ENCODE assay signal across 25 mouse cellular contexts in genomic region chr2:102923682-102924081, GRCm38 (mm10). TPM values are rescaled to one million over a fixed set of nuclear protein-coding genes. Genes with fewer than 3 reads are reported as not detected.
A peak's percentile ranks its signal among the peaks of the same experiment; 100 is the strongest.
DNase-seq lines count a peak whose midpoint lies in the region; ATAC-seq and TF ChIP-seq lines count a peak whose summit lies in the region.
"Had no signal": no experiment of that assay in that cellular context is flagged by ENCODE, and none has a peak within 500 bp of the region (broad histone marks: within the 10 kb centered on the region; RNA-seq: fewer than 3 reads in every experiment).

No protein-coding gene starts in this region.

- no peak overlapping the region for H3K4me2 ChIP-seq in limb, embryonic 14.5 days (replicated peaks; ENCODE audit: low read depth, low read length, severe bottlenecking)
- no peak overlapping the region for H3K4me2 ChIP-seq in lung, embryonic 16.5 days (ENCODE audit: low read depth, low read length)
- H3K4me2 ChIP-seq in kidney, embryonic 16.5 days (replicated peaks; ENCODE audit: low read depth, low read length), result no peak overlapping the region
- H3K4me2 ChIP-seq: forebrain, embryonic 13.5 days; heart, embryonic 13.5 days; hindbrain, embryonic 14.5 days had no signal

- no peak for TF ChIP-seq POLR2A in limb, embryonic 14.5 days (IDR thresholded peaks at IDR 0.05; ENCODE audit: borderline replicate concordance, extremely low read depth, insufficient read depth, insufficient read length)
- no peak for TF ChIP-seq POLR2A in testis, adult 2 months (IDR thresholded peaks at IDR 0.05; ENCODE audit: control insufficient read depth, low read depth, low read length)

- 80% methylated on average over 3 of the region's 3 CpGs for WGBS in limb, embryonic 14.5 days
- WGBS in limb, embryonic 10.5 days, result 78% methylated on average over 3 of the region's 3 CpGs
- 33% methylated on average over 3 of the region's 3 CpGs for WGBS in lung, embryonic 16.5 days
- WGBS in kidney, embryonic 16.5 days, result 67% methylated on average over 3 of the region's 3 CpGs

- H3K9ac ChIP-seq in limb, embryonic 14.5 days (ENCODE audit: low read depth, low read length, severe bottlenecking), result no peak overlapping the region
- no peak overlapping the region for H3K9ac ChIP-seq in lung, embryonic 16.5 days (ENCODE audit: low read length)
- no peak overlapping the region for H3K9ac ChIP-seq in kidney, embryonic 16.5 days (replicated peaks; ENCODE audit: low read length)
- H3K9ac ChIP-seq: forebrain, embryonic 13.5 days; heart, embryonic 13.5 days; hindbrain, embryonic 14.5 days had no signal

- H3K27ac ChIP-seq in limb, embryonic 14.5 days (replicated peaks; ENCODE audit: low read depth, low read length), result no peak overlapping the region
- no peak overlapping the region for H3K27ac ChIP-seq in limb, embryonic 10.5 days
- H3K27ac ChIP-seq in lung, embryonic 16.5 days (ENCODE audit: low read length), result peak overlapping the region; percentile 50
- no peak overlapping the region for H3K27ac ChIP-seq in testis, adult 2 months (ENCODE audit: control insufficient read depth, insufficient read depth, low read depth, low read length)
- H3K27ac ChIP-seq in kidney, embryonic 16.5 days (ENCODE audit: low read length), result no peak overlapping the region
- H3K27ac ChIP-seq: forebrain, embryonic 10.5 days; forebrain, embryonic 13.5 days; heart, adult 2 months; heart, embryonic 10.5 days; heart, embryonic 13.5 days; hindbrain, embryonic 14.5 days had no signal

- TF ChIP-seq CTCF in testis, adult 2 months (IDR thresholded peaks at IDR 0.05; ENCODE audit: control insufficient read depth, insufficient read depth, insufficient replicate concordance, low read depth, low read length), result no peak

- H3K27me3 ChIP-seq in limb, embryonic 14.5 days (ENCODE audit: control insufficient read depth, insufficient read depth, low read length), result no peaks in the 10 kb centered on the region
- H3K27me3 ChIP-seq in limb, embryonic 10.5 days (ENCODE audit: low read depth, poor library complexity, severe bottlenecking), result no peaks in the 10 kb centered on the region
- H3K27me3 ChIP-seq in lung, embryonic 16.5 days (ENCODE audit: control insufficient read depth, insufficient read depth, low read depth, low read length), result no peaks in the 10 kb centered on the region
- H3K27me3 ChIP-seq in testis, adult 2 months (ENCODE audit: control insufficient read depth, insufficient read depth, low read length), result no peaks in the 10 kb centered on the region
- no peaks in the 10 kb centered on the region for H3K27me3 ChIP-seq in kidney, embryonic 16.5 days (ENCODE audit: insufficient read depth, low read length)
- H3K27me3 ChIP-seq: forebrain, embryonic 13.5 days had no signal

- no peaks in the 10 kb centered on the region for H3K36me3 ChIP-seq in limb, embryonic 14.5 days (ENCODE audit: control insufficient read depth, insufficient read depth, low read length)
- H3K36me3 ChIP-seq in limb, embryonic 10.5 days, result no peaks in the 10 kb centered on the region
- H3K36me3 ChIP-seq in lung, embryonic 16.5 days (ENCODE audit: control insufficient read depth, insufficient read depth, low read length), result no peaks in the 10 kb centered on the region
- no peaks in the 10 kb centered on the region for H3K36me3 ChIP-seq in testis, adult 2 months (ENCODE audit: control insufficient read depth, insufficient read depth, low read length)
- no peaks in the 10 kb centered on the region for H3K36me3 ChIP-seq in kidney, embryonic 16.5 days (ENCODE audit: insufficient read depth, low read length)
- H3K36me3 ChIP-seq: forebrain, embryonic 10.5 days; G1E; heart, embryonic 10.5 days; heart, embryonic 13.5 days had no signal

- no peak for ATAC-seq in limb, embryonic 14.5 days (ENCODE audit: low FRiP score, low read depth)
- ATAC-seq in lung, embryonic 16.5 days (ENCODE audit: low read depth), result peak; percentile 62; the same call in 1 of the 2 replicates
- ATAC-seq in kidney, embryonic 16.5 days (ENCODE audit: low FRiP score, low TSS enrichment), result no peak
- ATAC-seq: activated CD4-positive, CD25-positive, alpha-beta regulatory T cell, adult 4 months; forebrain, embryonic 13.5 days; forebrain, embryonic 16.5 days had no signal

- H3K4me3 ChIP-seq in limb, embryonic 14.5 days (replicated peaks; ENCODE audit: low read length), result no peak overlapping the region
- no peak overlapping the region for H3K4me3 ChIP-seq in limb, embryonic 10.5 days
- no peak overlapping the region for H3K4me3 ChIP-seq in lung, embryonic 16.5 days (ENCODE audit: low read length)
- H3K4me3 ChIP-seq in testis, adult 2 months (ENCODE audit: control insufficient read depth, low read depth, low read length), result peak overlapping the region; percentile 21; the same call in 1 of the 2 replicates
- H3K4me3 ChIP-seq in kidney, embryonic 16.5 days (ENCODE audit: low read length), result no peak overlapping the region
- H3K4me3 ChIP-seq: forebrain, embryonic 10.5 days; forebrain, embryonic 13.5 days; heart, adult 2 months; heart, embryonic 10.5 days; heart, embryonic 13.5 days had no signal

- no peaks in the 10 kb centered on the region for H3K4me1 ChIP-seq in limb, embryonic 14.5 days (ENCODE audit: control insufficient read depth, insufficient read depth, low read length)
- H3K4me1 ChIP-seq in limb, embryonic 10.5 days, result no peaks in the 10 kb centered on the region
- peaks cover 12% of the 10 kb centered on the region; the same call in 1 of the 2 replicates for H3K4me1 ChIP-seq in lung, embryonic 16.5 days (replicated peaks; ENCODE audit: control insufficient read depth, insufficient read depth, low read length)
- H3K4me1 ChIP-seq in testis, adult 2 months (ENCODE audit: control insufficient read depth, insufficient read depth, low read length), result no peaks in the 10 kb centered on the region
- no peaks in the 10 kb centered on the region for H3K4me1 ChIP-seq in kidney, embryonic 16.5 days (ENCODE audit: insufficient read depth, low read length)
- H3K4me1 ChIP-seq: forebrain, embryonic 10.5 days; forebrain, embryonic 13.5 days; heart, embryonic 10.5 days; heart, embryonic 13.5 days had no signal

- peak; percentile 1 for DNase-seq in limb, embryonic 14.5 days (ENCODE audit: low spot score)
- no peak for DNase-seq in limb, embryonic 10.5 days (ENCODE audit: low spot score)
- no peak for DNase-seq in lung, adult 18-20 months
- no peak for DNase-seq in testis, postnatal 10 days (ENCODE audit: low spot score)
- DNase-seq in spleen, postnatal 36 days (ENCODE audit: low spot score in 2 of 2), result no peak
- DNase-seq: adrenal gland, postnatal 10 days; adrenal gland, postnatal 36 days; cerebellum, adult 18-20 months; cerebellum, adult 9-10 months; gastrocnemius, postnatal 10 days; gastrocnemius, postnatal 36 days; heart, adult 2 months; heart, postnatal 14 days; heart, postnatal 4 days had no signal

- H3K9me3 ChIP-seq in limb, embryonic 14.5 days (ENCODE audit: control insufficient read depth, low read length), result no peaks in the 10 kb centered on the region
- no peaks in the 10 kb centered on the region for H3K9me3 ChIP-seq in limb, embryonic 10.5 days (replicated peaks)
- H3K9me3 ChIP-seq in lung, embryonic 16.5 days (ENCODE audit: control insufficient read depth, low read length), result no peaks in the 10 kb centered on the region
- no peaks in the 10 kb centered on the region for H3K9me3 ChIP-seq in kidney, embryonic 16.5 days (ENCODE audit: low read length)
- H3K9me3 ChIP-seq: forebrain, embryonic 10.5 days; forebrain, embryonic 13.5 days; G1E; heart, embryonic 10.5 days; heart, embryonic 13.5 days had no signal

RNA-seq across cellular contexts. Expression of gene Cd44, which starts 22.2 kb away (rescaled TPM):
- polyA plus RNA-seq in limb, embryonic 14.5 days (2012; rRNA removed), result 29.3 and 32.1 TPM in 2 replicates
- 39.5 and 46.3 TPM in 2 replicates for polyA plus RNA-seq in limb, embryonic 14.5 days (2014; fragmentation: Nextera tagmentation; extraction: Ambion mirVana)
- 3.2 and 3.4 TPM in 2 replicates for polyA plus RNA-seq in limb, embryonic 10.5 days (2016; fragmentation: Nextera tagmentation; extraction: Ambion mirVana)
- 34.8 and 35.7 TPM in 2 replicates for polyA plus RNA-seq in lung, embryonic 16.5 days (2015; fragmentation: Nextera tagmentation; extraction: Ambion mirVana)
- polyA plus RNA-seq in testis, adult 2 months (2012; rRNA removed), result 0.15 and 0.37 TPM in 2 replicates
- polyA plus RNA-seq in kidney, embryonic 16.5 days (2015; fragmentation: Nextera tagmentation; extraction: Ambion mirVana), result 4.7 and 5.3 TPM in 2 replicates
